Mouse (Mus musculus): ENCODE data around the gene Tmem238. TPM values are rescaled to one million over a fixed set of nuclear protein-coding genes. Genes with fewer than 3 reads are reported as not detected.
"Not testable (repeated sequence)": the region's sequence is repeated elsewhere in the genome, so short reads cannot be mapped to it uniquely, and the experiment has no call there.

The Tmem238 gene
- 5.8 and 6.7 TPM in 2 replicates for polyA plus RNA-seq (2015; fragmentation: Nextera tagmentation; extraction: Ambion mirVana)

DNA sequence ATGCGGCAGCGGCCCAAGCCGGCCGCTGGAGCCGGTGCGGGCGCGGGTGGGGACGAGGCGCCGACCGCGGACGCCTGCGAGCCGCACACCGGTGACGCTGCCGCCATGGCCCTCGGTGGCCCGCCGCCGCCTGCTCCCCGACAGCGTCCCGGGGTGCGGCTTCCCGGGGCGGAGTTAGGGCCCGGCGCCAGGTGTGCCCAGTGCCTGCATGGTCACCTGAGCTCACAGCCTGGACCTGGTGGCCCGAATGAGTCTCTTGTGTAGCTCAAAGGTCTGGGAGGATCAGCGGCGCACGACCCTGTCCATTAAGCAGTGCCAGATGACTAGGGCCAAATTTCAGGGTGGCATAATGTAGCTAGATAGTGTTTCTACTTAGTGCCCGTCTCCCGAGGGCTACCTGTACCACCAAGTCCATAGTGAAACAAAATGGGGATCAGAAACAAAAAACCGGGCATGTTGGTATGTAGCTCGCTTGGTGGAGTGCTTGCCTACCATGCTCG is at the start of gene Tmem238:
Gene Tmem238 (minus strand): TSS at position 221 of the 500 bp plus-strand sequence.
- H3K9me3 ChIP-seq (replicated peaks; ENCODE audit: control insufficient read depth, low read length): no peaks in the 10 kb centered on the region
- H3K4me3 ChIP-seq (ENCODE audit: low read length): peak within 1 kb of the TSS; percentile 71
- peaks cover 5% of the 10 kb centered on the region for H3K36me3 ChIP-seq (ENCODE audit: control insufficient read depth, insufficient read depth)
- H3K27me3 ChIP-seq (ENCODE audit: control insufficient read depth, insufficient read depth, low read length): no peaks in the 10 kb centered on the region
- WGBS: 10% methylated on average over 40 of the region's 40 CpGs
- peak within 1 kb of the TSS; percentile 98 for H3K4me2 ChIP-seq (ENCODE audit: low read depth, low read length)
- ATAC-seq (replicated peaks; ENCODE audit: extremely low read depth, insufficient read depth, low FRiP score): no peak; the same call in 1 of the 2 replicates
- peaks cover 18% of the 10 kb centered on the region for H3K4me1 ChIP-seq (ENCODE audit: control insufficient read depth, insufficient read depth, low read length)
- peak within 1 kb of the TSS; percentile 88 for H3K9ac ChIP-seq (ENCODE audit: low read length)
- peak within 1 kb of the TSS; percentile 62 for H3K27ac ChIP-seq (ENCODE audit: low read length)

DNA sequence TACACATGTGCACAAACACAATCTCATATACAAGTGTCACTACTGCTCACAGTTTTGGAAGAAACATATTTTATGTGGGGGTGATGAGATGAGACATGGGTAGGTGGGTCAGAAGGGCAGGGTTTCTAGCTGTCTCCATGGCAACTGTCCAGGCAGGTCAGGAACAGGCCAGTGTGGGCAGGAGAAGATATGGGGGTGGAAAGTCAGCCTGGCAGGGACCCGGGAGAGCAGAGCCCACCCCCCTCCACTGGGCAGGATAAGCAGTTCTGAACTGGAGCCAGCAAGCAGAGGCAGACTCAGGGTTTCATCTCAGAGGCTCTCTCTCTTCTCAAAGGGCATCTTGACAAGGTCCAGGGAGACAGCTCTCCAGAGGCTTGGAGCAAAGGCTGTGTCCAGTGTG is 48.2 kb upstream of the Tmem238 start:
- Histone ChIP-seq H3K27me3 (ENCODE audit: control insufficient read depth, insufficient read depth, low read length) (peaks cover 63% of the 10 kb centered on the region), H3K4me3 (ENCODE audit: low read length) (no peak overlapping the region), H3K9ac (ENCODE audit: low read length) (no peak overlapping the region), H3K4me1 (ENCODE audit: control insufficient read depth, insufficient read depth, low read length) (peaks cover 4% of the 10 kb centered on the region; the same call in 1 of the 2 replicates), H3K36me3 (ENCODE audit: control insufficient read depth, insufficient read depth) (no peaks in the 10 kb centered on the region), H3K4me2 (ENCODE audit: low read depth, low read length) (no peak overlapping the region), H3K9me3 (replicated peaks; ENCODE audit: control insufficient read depth, low read length) (no peaks in the 10 kb centered on the region), H3K27ac (ENCODE audit: low read length) (no peak overlapping the region)
- no peak for ATAC-seq (replicated peaks; ENCODE audit: extremely low read depth, insufficient read depth, low FRiP score)
- 12% methylated on average over 1 of the region's 1 CpGs for WGBS

DNA sequence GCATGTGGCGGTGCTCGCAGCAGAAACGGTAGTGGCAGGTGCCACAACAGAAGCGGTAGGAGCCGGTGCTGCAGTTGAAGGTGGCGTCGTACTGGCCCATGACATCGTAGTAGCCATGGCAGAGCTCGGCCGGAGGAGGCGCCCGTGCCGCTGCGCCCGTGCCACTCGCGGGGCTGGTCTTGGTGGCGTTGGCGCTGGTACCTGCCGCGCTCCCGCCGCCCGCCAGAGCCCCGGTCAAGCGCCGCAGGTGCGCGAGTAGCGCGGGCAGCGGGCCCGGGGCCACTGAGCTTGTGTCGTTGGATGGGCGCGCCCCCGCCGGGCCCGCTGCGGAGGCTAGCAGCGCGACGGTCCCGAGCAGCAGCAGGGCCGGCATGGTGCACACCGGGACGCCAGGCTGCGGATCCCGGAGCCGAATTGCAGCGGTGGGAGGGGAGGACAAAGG is 46.9 kb upstream of the Tmem238 start:
- Histone ChIP-seq H3K4me3 (ENCODE audit: low read length) (peak overlapping the region; percentile 56), H3K27ac (ENCODE audit: low read length) (no peak overlapping the region), H3K4me2 (ENCODE audit: low read depth, low read length) (peak overlapping the region; percentile 90), H3K4me1 (ENCODE audit: control insufficient read depth, insufficient read depth, low read length) (peaks cover 4% of the 10 kb centered on the region; the same call in 1 of the 2 replicates), H3K36me3 (ENCODE audit: control insufficient read depth, insufficient read depth) (no peaks in the 10 kb centered on the region), H3K9me3 (replicated peaks; ENCODE audit: control insufficient read depth, low read length) (no peaks in the 10 kb centered on the region), H3K9ac (ENCODE audit: low read length) (peak overlapping the region; percentile 63), H3K27me3 (ENCODE audit: control insufficient read depth, insufficient read depth, low read length) (peaks cover 60% of the 10 kb centered on the region)
- WGBS: under 1% methylated on average over 51 of the region's 51 CpGs
- ATAC-seq (replicated peaks; ENCODE audit: extremely low read depth, insufficient read depth, low FRiP score): peak; percentile 74; the same call in 1 of the 2 replicates

GRCm38 (mm10) chr7:4835631-4836327 is 46.3 kb upstream of the Tmem238 start:
- Histone ChIP-seq H3K36me3 (ENCODE audit: control insufficient read depth, insufficient read depth) (no peaks in the 10 kb centered on the region), H3K27me3 (ENCODE audit: control insufficient read depth, insufficient read depth, low read length) (peaks cover 64% of the 10 kb centered on the region), H3K4me3 (ENCODE audit: low read length) (peak overlapping the region; percentile 56), H3K9ac (ENCODE audit: low read length) (peak overlapping the region; percentile 27; the same call in 1 of the 2 replicates), H3K4me2 (ENCODE audit: low read depth, low read length) (peak overlapping the region; percentile 90), H3K4me1 (ENCODE audit: control insufficient read depth, insufficient read depth, low read length) (peaks cover 4% of the 10 kb centered on the region; the same call in 1 of the 2 replicates), H3K9me3 (replicated peaks; ENCODE audit: control insufficient read depth, low read length) (no peaks in the 10 kb centered on the region), H3K27ac (ENCODE audit: low read length) (no peak overlapping the region)
- WGBS: 3% methylated on average over 34 of the region's 34 CpGs
- no peak for ATAC-seq (replicated peaks; ENCODE audit: extremely low read depth, insufficient read depth, low FRiP score)

GRCm38 (mm10) chr7:4830476-4830875 is 41.0 kb upstream of the Tmem238 start:
- H3K4me3 ChIP-seq (ENCODE audit: low read length): no peak overlapping the region
- H3K27me3 ChIP-seq (ENCODE audit: control insufficient read depth, insufficient read depth, low read length): peaks cover 48% of the 10 kb centered on the region
- no peaks in the 10 kb centered on the region for H3K9me3 ChIP-seq (replicated peaks; ENCODE audit: control insufficient read depth, low read length)
- H3K4me1 ChIP-seq (ENCODE audit: control insufficient read depth, insufficient read depth, low read length): no peaks in the 10 kb centered on the region
- 5% methylated on average over 12 of the region's 12 CpGs for WGBS
- ATAC-seq (replicated peaks; ENCODE audit: extremely low read depth, insufficient read depth, low FRiP score): no peak
- no peaks in the 10 kb centered on the region for H3K36me3 ChIP-seq (ENCODE audit: control insufficient read depth, insufficient read depth)
- no peak overlapping the region for H3K27ac ChIP-seq (ENCODE audit: low read length)
- H3K4me2 ChIP-seq (ENCODE audit: low read depth, low read length): no peak overlapping the region
- H3K9ac ChIP-seq (ENCODE audit: low read length): no peak overlapping the region

DNA sequence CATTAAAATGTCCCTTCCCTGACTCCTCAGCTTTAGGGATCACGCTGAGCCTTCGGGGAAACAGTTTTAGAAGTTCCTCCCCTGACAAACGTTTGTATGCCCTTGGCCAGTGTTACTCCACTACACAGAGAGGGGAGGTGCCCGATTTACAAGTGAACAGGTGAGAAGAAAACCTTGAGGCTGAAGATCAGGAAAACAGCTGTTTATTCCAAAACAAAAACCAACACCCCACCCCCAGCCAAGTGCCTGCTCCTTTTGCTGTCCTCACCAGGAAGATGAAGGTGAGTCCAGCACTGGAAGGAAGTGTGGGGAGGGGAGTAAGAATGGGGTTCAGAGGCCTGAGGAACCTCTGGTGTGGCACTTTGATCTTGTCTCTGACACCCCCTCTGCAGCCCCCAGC is 35.9 kb upstream of the Tmem238 start:
- WGBS: 46% methylated on average over 4 of the region's 4 CpGs
- H3K4me1 ChIP-seq (ENCODE audit: control insufficient read depth, insufficient read depth, low read length): peaks cover 6% of the 10 kb centered on the region; the same call in 1 of the 2 replicates

DNA sequence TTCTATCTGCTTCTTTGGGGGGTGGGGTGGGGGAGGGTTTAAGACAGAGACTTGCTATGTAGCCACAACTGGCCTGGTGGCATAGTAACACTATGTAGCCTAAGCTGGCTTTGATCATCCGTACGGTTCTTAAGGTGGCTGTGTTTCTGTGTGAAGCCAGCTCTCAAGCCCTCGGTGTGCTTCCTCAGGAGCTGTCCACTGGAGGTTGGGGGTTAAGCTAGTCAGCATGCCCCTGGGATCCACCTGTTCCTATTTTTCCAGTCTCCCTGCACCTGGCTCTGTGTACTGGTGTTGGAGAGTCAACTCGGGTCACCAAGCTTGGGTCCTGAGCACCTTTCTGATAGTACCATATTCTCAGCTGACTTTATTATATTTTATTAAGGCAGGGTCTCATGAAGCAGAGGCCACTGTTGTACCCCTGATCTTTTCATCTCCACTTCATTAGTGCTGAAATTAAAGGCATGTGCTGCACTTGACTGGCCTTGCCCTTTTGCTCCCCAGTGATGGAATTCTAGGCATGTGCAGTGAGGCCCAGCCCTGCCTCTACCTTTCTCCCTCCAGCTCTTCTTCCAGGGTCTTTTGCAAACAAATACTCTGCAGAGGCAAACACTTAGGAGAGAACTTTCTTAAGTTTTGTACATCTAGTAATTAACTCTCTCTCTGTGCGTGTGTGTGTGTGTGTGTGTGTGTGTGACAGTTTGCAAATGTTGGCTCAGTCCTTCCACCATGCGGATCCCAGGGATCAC is 32.9 kb upstream of the Tmem238 start:
- Histone ChIP-seq H3K4me3 (ENCODE audit: low read length) (no peak overlapping the region), H3K4me2 (ENCODE audit: low read depth, low read length) (no peak overlapping the region), H3K4me1 (ENCODE audit: control insufficient read depth, insufficient read depth, low read length) (peaks cover 6% of the 10 kb centered on the region; the same call in 1 of the 2 replicates), H3K27me3 (ENCODE audit: control insufficient read depth, insufficient read depth, low read length) (no peaks in the 10 kb centered on the region), H3K9ac (ENCODE audit: low read length) (no peak overlapping the region), H3K36me3 (ENCODE audit: control insufficient read depth, insufficient read depth) (no peaks in the 10 kb centered on the region), H3K9me3 (replicated peaks; ENCODE audit: control insufficient read depth, low read length) (no peaks in the 10 kb centered on the region), H3K27ac (ENCODE audit: low read length) (no peak overlapping the region)
- 59% methylated on average over 6 of the region's 6 CpGs for WGBS
- no peak for ATAC-seq (replicated peaks; ENCODE audit: extremely low read depth, insufficient read depth, low FRiP score)

More for the DNA sequence above, 35.9 kb upstream of the Tmem238 start:
- no peak overlapping the region for H3K9ac ChIP-seq (ENCODE audit: low read length)
- H3K27ac ChIP-seq (ENCODE audit: low read length): no peak overlapping the region
- H3K4me2 ChIP-seq (ENCODE audit: low read depth, low read length): no peak overlapping the region
- H3K4me3 ChIP-seq (ENCODE audit: low read length): no peak overlapping the region
- no peaks in the 10 kb centered on the region for H3K36me3 ChIP-seq (ENCODE audit: control insufficient read depth, insufficient read depth)
- no peak for ATAC-seq (replicated peaks; ENCODE audit: extremely low read depth, insufficient read depth, low FRiP score)
- peaks cover 9% of the 10 kb centered on the region for H3K27me3 ChIP-seq (ENCODE audit: control insufficient read depth, insufficient read depth, low read length)
- no peaks in the 10 kb centered on the region for H3K9me3 ChIP-seq (replicated peaks; ENCODE audit: control insufficient read depth, low read length)

- H3K27ac ChIP-seq (ENCODE audit: low read length): no peak overlapping the region
- no peak for ATAC-seq (replicated peaks; ENCODE audit: extremely low read depth, insufficient read depth, low FRiP score)
- no peaks in the 10 kb centered on the region for H3K9me3 ChIP-seq (replicated peaks; ENCODE audit: control insufficient read depth, low read length)
- H3K4me1 ChIP-seq (ENCODE audit: control insufficient read depth, insufficient read depth, low read length): peaks cover 6% of the 10 kb centered on the region; the same call in 1 of the 2 replicates
- no peaks in the 10 kb centered on the region for H3K27me3 ChIP-seq (ENCODE audit: control insufficient read depth, insufficient read depth, low read length)
- no peak overlapping the region for H3K4me2 ChIP-seq (ENCODE audit: low read depth, low read length)
- no peak overlapping the region for H3K4me3 ChIP-seq (ENCODE audit: low read length)
- H3K36me3 ChIP-seq (ENCODE audit: control insufficient read depth, insufficient read depth): no peaks in the 10 kb centered on the region
- WGBS: 73% methylated on average over 4 of the region's 4 CpGs
- H3K9ac ChIP-seq (ENCODE audit: low read length): no peak overlapping the region
These were observed 32.2 kb upstream of the Tmem238 start for GRCm38 (mm10) chr7:4821690-4822089.

GRCm38 (mm10) chr7:4820925-4821324 is 31.5 kb upstream of the Tmem238 start:
- H3K4me1 ChIP-seq (ENCODE audit: control insufficient read depth, insufficient read depth, low read length); H3K27me3 ChIP-seq (ENCODE audit: control insufficient read depth, insufficient read depth, low read length); H3K9ac ChIP-seq (ENCODE audit: low read length); H3K9me3 ChIP-seq (replicated peaks; ENCODE audit: control insufficient read depth, low read length); H3K36me3 ChIP-seq (ENCODE audit: control insufficient read depth, insufficient read depth); H3K4me3 ChIP-seq (ENCODE audit: low read length); H3K4me2 ChIP-seq (ENCODE audit: low read depth, low read length); ATAC-seq (replicated peaks; ENCODE audit: extremely low read depth, insufficient read depth, low FRiP score); H3K27ac ChIP-seq (ENCODE audit: low read length): not testable (repeated sequence)
- WGBS: 89% methylated on average over 7 of the region's 7 CpGs
